Mouse (Mus musculus): ENCODE measurements around the gene Mavs.

DNA sequence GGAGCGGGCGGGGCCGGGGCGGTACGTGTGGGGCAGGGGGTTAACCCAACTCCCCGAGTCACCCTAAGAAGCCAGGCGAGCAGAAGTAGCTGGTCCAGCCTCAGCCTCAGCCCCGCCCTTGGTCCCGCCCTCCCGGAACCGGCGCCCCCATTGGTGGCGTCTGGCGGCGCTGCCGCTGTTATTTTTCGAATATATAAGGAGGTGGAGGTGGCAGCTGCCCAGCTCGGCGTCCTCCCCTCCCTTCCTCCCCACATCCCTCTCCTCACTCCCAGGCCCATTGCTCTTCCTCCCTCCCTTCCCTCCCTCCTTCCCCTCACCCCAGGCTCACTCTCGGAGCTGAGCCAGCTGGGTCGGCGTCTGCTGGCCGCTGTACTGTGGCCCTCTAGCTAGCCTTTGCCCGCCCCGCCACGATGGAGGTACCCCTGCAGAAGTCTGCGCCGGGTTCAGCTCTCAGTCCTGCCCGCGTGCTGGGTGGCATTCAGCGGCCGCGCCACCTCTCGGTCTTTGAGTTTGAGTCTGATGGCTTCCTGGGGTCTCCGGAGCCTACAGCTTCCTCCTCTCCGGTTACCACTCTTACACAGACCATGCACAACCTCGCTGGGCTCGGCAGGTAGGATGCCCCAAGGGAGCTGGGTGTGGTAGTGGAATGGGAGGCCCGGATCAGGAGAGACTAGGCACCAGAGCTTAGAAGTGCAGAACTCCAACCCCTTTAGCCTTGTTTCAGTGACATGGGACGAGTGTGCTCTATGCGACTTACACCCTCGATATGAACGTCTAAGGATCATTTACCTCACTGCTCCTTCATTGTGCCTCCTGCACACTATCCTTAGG lies 46.9 kb upstream of the Mavs start, which contains the start of the genes Cdc25b and Spef1:
- TF ChIP-seq POLR2A (IDR thresholded peaks at IDR 0.05; ENCODE audit: insufficient read depth, low read depth, low read length) (peak; percentile 46), CTCF (IDR thresholded peaks at IDR 0.05; ENCODE audit: insufficient read depth, low read depth, low read length) (0 out of 2 replicates have a peak, but pooled peaks have one; percentile 8)

Data from olfactory bulb, adult 2 months (tissue).